Mouse (Mus musculus) heart, postnatal 0 days (tissue): ENCODE measurements at regions not wholly inside any gene's neighbourhood (a gene's known extent, or its start where the extent isn't known, plus 50 kb on each side); places are given as distances from the start of the nearest gene placed in this dataset.

Experiments used
- CTCF ChIP-seq: IDR thresholded peaks from 2 replicates; pipeline ENCODE4 v1.5.1; 2016; ENCODE audit warnings: antibody characterized with exemption, control low read depth, low read depth
- EP300 ChIP-seq: IDR thresholded peaks from 2 replicates; pipeline ENCODE4 v1.6.1; 2016; ENCODE audit warnings: antibody characterized with exemption, low read depth

- TF ChIP-seq CTCF = no peak
- TF ChIP-seq EP300 = no peak
Measured at GRCm38 (mm10) chr6:98524659-98525058, 182.1 kb upstream of the Gm765 start.
